Mouse (Mus musculus) neural tube, embryonic 13.5 days (tissue): ENCODE results near the gene Kirrel. TPM values are rescaled to one million over a fixed set of nuclear protein-coding genes. Genes with fewer than 3 reads are reported as not detected.

ENCODE experiments used
- ATAC-seq: fragments of 200-750 bp; cut with Nextera tagmentation; 2 replicates; pipeline ENCODE4 v1.8.0; 2017; ENCODE audit warnings: low read depth, mild to moderate bottlenecking, moderate TSS enrichment, moderate library complexity
- H3K27ac ChIP-seq: fragments of 300-500 bp; sonication (generic); replicated peaks from 2 replicates; pipeline ENCODE4 v1.5.1; 2015; ENCODE audit warnings: moderate library complexity, mild to moderate bottlenecking, inconsistent platforms
- H3K27me3 ChIP-seq: fragments of 300-500 bp; sonication (generic); 2 replicates; pipeline ENCODE4 v1.6.1; 2015; ENCODE audit warnings: mild to moderate bottlenecking, inconsistent platforms
- H3K36me3 ChIP-seq: fragments of 300-500 bp; sonication (generic); 2 replicates; pipeline ENCODE4 v1.6.1; 2015; ENCODE audit warnings: mild to moderate bottlenecking, inconsistent platforms
- H3K4me1 ChIP-seq: fragments of 300-500 bp; sonication (generic); replicated peaks from 2 replicates; pipeline ENCODE4 v1.6.1; 2015; ENCODE audit warnings: inconsistent platforms
- H3K4me2 ChIP-seq: fragments of 300-500 bp; sonication (generic); 2 replicates; pipeline ENCODE4 v1.6.1; 2015; ENCODE audit warnings: inconsistent platforms, mild to moderate bottlenecking, moderate library complexity
- H3K4me3 ChIP-seq: fragments of 300-500 bp; sonication (generic); 2 replicates; pipeline ENCODE4 v1.5.1; 2015; ENCODE audit warnings: mild to moderate bottlenecking, inconsistent platforms
- H3K9ac ChIP-seq: fragments of 300-500 bp; sonication (generic); 2 replicates; pipeline ENCODE4 v1.6.1; 2015; ENCODE audit warnings: moderate library complexity, mild to moderate bottlenecking, inconsistent platforms
- H3K9me3 ChIP-seq: fragments of 300-500 bp; sonication (generic); 2 replicates; pipeline ENCODE4 v1.6.1; 2016; ENCODE audit warnings: inconsistent platforms
- WGBS: fragments of 180-500 bp; shearing (Covaris S2); methylation state at CpG from one replicate; pipeline ENCODE4 v1.1.7; 2015; 5-methylcytosine and 5-hydroxymethylcytosine counted together
- polyA plus RNA-seq: library from polyadenylated mRNA; unstranded; fragments of >200 nt; fragmentation: Nextera tagmentation; extraction: Ambion mirVana; gene quantifications from 2 replicates; pipeline ENCODE4 v1.2.1, GENCODE M21; 2015

The Kirrel gene
- polyA plus RNA-seq, 1 experiment from 2014 or later = 9.8 TPM

- no peaks in the 10 kb centered on the region for H3K27me3 ChIP-seq
- ATAC-seq = no peak
- peak overlapping the region; percentile 1; the same call in 1 of the 2 replicates for H3K27ac ChIP-seq
- H3K4me2 ChIP-seq = no peak overlapping the region
- no peaks in the 10 kb centered on the region for H3K9me3 ChIP-seq
- H3K4me3 ChIP-seq = no peak overlapping the region
- H3K9ac ChIP-seq = no peak overlapping the region
- H3K4me1 ChIP-seq = peaks cover 23% of the 10 kb centered on the region
- H3K36me3 ChIP-seq = peaks cover 18% of the 10 kb centered on the region; the same call in 1 of the 2 replicates
- 74% methylated on average over 6 of the region's 6 CpGs for WGBS
Observed at GRCm38 (mm10) chr3:87093718-87094117, 80.8 kb downstream of the Kirrel start.

GRCm38 (mm10) chr3:87089694-87090565 is 84.6 kb downstream of the Kirrel start:
- H3K27me3 ChIP-seq = no peaks in the 10 kb centered on the region
- peak; percentile 80 for ATAC-seq
- 76% methylated on average over 13 of the region's 13 CpGs for WGBS
- no peak overlapping the region for H3K27ac ChIP-seq
- no peak overlapping the region for H3K9ac ChIP-seq
- H3K9me3 ChIP-seq = no peaks in the 10 kb centered on the region
- H3K36me3 ChIP-seq = peaks cover 30% of the 10 kb centered on the region
- H3K4me3 ChIP-seq = no peak overlapping the region
- no peak overlapping the region for H3K4me2 ChIP-seq
- peaks cover 19% of the 10 kb centered on the region for H3K4me1 ChIP-seq

GRCm38 (mm10) chr3:87087146-87087545 is 87.4 kb downstream of the Kirrel start:
- Histone ChIP-seq H3K4me1 (peaks cover 8% of the 10 kb centered on the region), H3K27me3 (no peaks in the 10 kb centered on the region), H3K27ac (no peak overlapping the region), H3K9ac (no peak overlapping the region), H3K9me3 (no peaks in the 10 kb centered on the region), H3K4me3 (no peak overlapping the region), H3K36me3 (peaks cover 53% of the 10 kb centered on the region), H3K4me2 (no peak overlapping the region)
- 40% methylated on average over 7 of the region's 7 CpGs for WGBS
- peak; percentile 24; the same call in 1 of the 2 replicates for ATAC-seq

GRCm38 (mm10) chr3:87082235-87082634 is 92.3 kb downstream of the Kirrel start:
- no peak for ATAC-seq
- 68% methylated on average over 3 of the region's 3 CpGs for WGBS
- Histone ChIP-seq H3K4me3 (no peak overlapping the region), H3K27ac (no peak overlapping the region), H3K4me2 (no peak overlapping the region), H3K36me3 (peaks cover 71% of the 10 kb centered on the region), H3K27me3 (no peaks in the 10 kb centered on the region), H3K4me1 (peaks cover 5% of the 10 kb centered on the region), H3K9me3 (no peaks in the 10 kb centered on the region), H3K9ac (no peak overlapping the region)

GRCm38 (mm10) chr3:87079751-87080150 is 94.8 kb downstream of the Kirrel start:
- no peak overlapping the region for H3K9ac ChIP-seq
- 85% methylated on average over 4 of the region's 4 CpGs for WGBS
- no peak overlapping the region for H3K4me2 ChIP-seq
- peaks cover 48% of the 10 kb centered on the region for H3K36me3 ChIP-seq
- no peaks in the 10 kb centered on the region for H3K4me1 ChIP-seq
- no peak overlapping the region for H3K27ac ChIP-seq
- ATAC-seq = no peak
- no peak overlapping the region for H3K4me3 ChIP-seq
- H3K27me3 ChIP-seq = no peaks in the 10 kb centered on the region
- no peaks in the 10 kb centered on the region for H3K9me3 ChIP-seq

- Histone ChIP-seq H3K9me3 (no peaks in the 10 kb centered on the region), H3K4me3 (no peak overlapping the region), H3K27me3 (no peaks in the 10 kb centered on the region), H3K4me2 (no peak overlapping the region), H3K4me1 (no peaks in the 10 kb centered on the region), H3K27ac (no peak overlapping the region), H3K36me3 (peaks cover 44% of the 10 kb centered on the region), H3K9ac (no peak overlapping the region)
- WGBS = 94% methylated on average over 7 of the region's 7 CpGs
- no peak for ATAC-seq
Observed at GRCm38 (mm10) chr3:87079301-87079700, 95.2 kb downstream of the Kirrel start.

- Histone ChIP-seq H3K27me3 (no peaks in the 10 kb centered on the region; the same call in 1 of the 2 replicates), H3K9ac (no peak overlapping the region), H3K4me2 (no peak overlapping the region), H3K4me3 (no peak overlapping the region), H3K4me1 (peaks cover 11% of the 10 kb centered on the region), H3K27ac (no peak overlapping the region), H3K36me3 (peaks cover 27% of the 10 kb centered on the region), H3K9me3 (no peaks in the 10 kb centered on the region)
- ATAC-seq = no peak
- 77% methylated on average over 9 of the region's 9 CpGs for WGBS
Observed at GRCm38 (mm10) chr3:87077681-87078080, 96.9 kb downstream of the Kirrel start.

GRCm38 (mm10) chr3:87076899-87077298 is 97.6 kb downstream of the Kirrel start:
- H3K9ac ChIP-seq = no peak overlapping the region
- H3K4me1 ChIP-seq = peaks cover 18% of the 10 kb centered on the region
- H3K4me2 ChIP-seq = no peak overlapping the region
- 81% methylated on average over 5 of the region's 5 CpGs for WGBS
- no peak overlapping the region for H3K27ac ChIP-seq
- no peak overlapping the region for H3K4me3 ChIP-seq
- no peaks in the 10 kb centered on the region for H3K9me3 ChIP-seq
- no peak for ATAC-seq
- H3K27me3 ChIP-seq = no peaks in the 10 kb centered on the region; the same call in 1 of the 2 replicates
- peaks cover 21% of the 10 kb centered on the region for H3K36me3 ChIP-seq

GRCm38 (mm10) chr3:87076161-87076560 is 98.4 kb downstream of the Kirrel start:
- no peaks in the 10 kb centered on the region; the same call in 1 of the 2 replicates for H3K27me3 ChIP-seq
- peaks cover 18% of the 10 kb centered on the region for H3K4me1 ChIP-seq
- H3K4me3 ChIP-seq = no peak overlapping the region
- no peak overlapping the region for H3K9ac ChIP-seq
- H3K4me2 ChIP-seq = no peak overlapping the region
- H3K27ac ChIP-seq = no peak overlapping the region
- ATAC-seq = no peak
- 79% methylated on average over 7 of the region's 7 CpGs for WGBS
- no peaks in the 10 kb centered on the region for H3K9me3 ChIP-seq
- peaks cover 14% of the 10 kb centered on the region for H3K36me3 ChIP-seq

GRCm38 (mm10) chr3:87072612-87073515 is 101.7 kb downstream of the Kirrel start:
- Histone ChIP-seq H3K27ac (peak overlapping the region; percentile 4; the same call in 1 of the 2 replicates), H3K4me1 (peaks cover 18% of the 10 kb centered on the region), H3K9me3 (no peaks in the 10 kb centered on the region), H3K36me3 (no peaks in the 10 kb centered on the region), H3K4me2 (0 out of 2 replicates have a peak overlapping the region, but pooled peaks have one; percentile 3), H3K4me3 (no peak overlapping the region), H3K27me3 (no peaks in the 10 kb centered on the region; the same call in 1 of the 2 replicates), H3K9ac (no peak overlapping the region)
- ATAC-seq = peak; percentile 56; the same call in 1 of the 2 replicates
- 35% methylated on average over 13 of the region's 13 CpGs for WGBS

- Histone ChIP-seq H3K9me3 (no peaks in the 10 kb centered on the region), H3K4me1 (peaks cover 18% of the 10 kb centered on the region), H3K27me3 (no peaks in the 10 kb centered on the region; the same call in 1 of the 2 replicates), H3K36me3 (no peaks in the 10 kb centered on the region), H3K9ac (no peak overlapping the region), H3K4me3 (no peak overlapping the region), H3K4me2 (no peak overlapping the region), H3K27ac (no peak overlapping the region)
- ATAC-seq = no peak
- 74% methylated on average over 3 of the region's 3 CpGs for WGBS
Observed at GRCm38 (mm10) chr3:87072191-87072590, 102.4 kb downstream of the Kirrel start.
